Mouse (Mus musculus) heart, adult 2 months (tissue): ENCODE results near the gene Acot5. TPM values are rescaled to one million over a fixed set of nuclear protein-coding genes. Genes with fewer than 3 reads are reported as not detected.
"Not testable (repeated sequence)": the region's sequence is repeated elsewhere in the genome, so short reads cannot be mapped to it uniquely, and the experiment has no call there.

Experiments
- DNase-seq, 2 experiments: peaks; one replicate each; pipeline ENCODE4 v3.0.0; 2021
- H3K27ac ChIP-seq: fragments of 200-600 bp; 2 replicates; pipeline ENCODE4 v1.8.1; 2022
- H3K27me3 ChIP-seq: fragments of 200-500 bp; 2 replicates; pipeline ENCODE4 v1.6.1; 2012; ENCODE audit warnings: mild to moderate bottlenecking, low read length, inconsistent platforms, mixed read lengths; ENCODE audit not compliant: control insufficient read depth, insufficient read depth
- H3K36me3 ChIP-seq: fragments of 200-500 bp; 2 replicates; pipeline ENCODE4 v1.6.1; 2012; ENCODE audit warnings: low read length, inconsistent platforms; ENCODE audit not compliant: control insufficient read depth, insufficient read depth
- H3K4me1 ChIP-seq: fragments of 200-500 bp; 2 replicates; pipeline ENCODE4 v1.6.1; 2011; ENCODE audit warnings: low read length; ENCODE audit not compliant: control insufficient read depth, insufficient read depth
- H3K4me3 ChIP-seq: fragments of 200-600 bp; 2 replicates; pipeline ENCODE4 v1.8.1; 2022
- H3K79me2 ChIP-seq: fragments of 200-500 bp; replicated peaks from 2 replicates; pipeline ENCODE4 v1.6.1; 2012; ENCODE audit warnings: mild to moderate bottlenecking, inconsistent platforms, low read length, moderate library complexity, mixed read lengths; ENCODE audit not compliant: control insufficient read depth, insufficient read depth
- H3K9ac ChIP-seq: fragments of 200-500 bp; 2 replicates; pipeline ENCODE4 v1.6.1; 2012; ENCODE audit warnings: low read depth, mild to moderate bottlenecking, control low read depth, inconsistent platforms, low read length, mixed read lengths
- CTCF ChIP-seq: fragments of 200-600 bp; IDR thresholded peaks from 2 replicates; pipeline ENCODE4 v1.8.1; 2022; ENCODE audit warnings: antibody characterized with exemption, mild to moderate bottlenecking, moderate library complexity
- EP300 ChIP-seq: fragments of 200-500 bp; IDR thresholded peaks from 2 replicates; pipeline ENCODE4 v1.6.1; 2011; ENCODE audit warnings: low read depth, low read length, control low read depth; ENCODE audit not compliant: insufficient read depth
- POLR2A ChIP-seq: fragments of 200-500 bp; IDR thresholded peaks from 2 replicates; pipeline ENCODE4 v1.6.1; 2011; ENCODE audit warnings: mild to moderate bottlenecking, low read depth, low read length, control low read depth; ENCODE audit not compliant: insufficient read depth
- WGBS: fragments of 180-500 bp; shearing (Covaris S2); methylation state at CpG from one replicate; pipeline ENCODE4 v1.1.7; 2018; 5-methylcytosine and 5-hydroxymethylcytosine counted together
- intact Hi-C: fragments of 180-260 bp; cut with DNase I; formaldehyde crosslinking; loops from one replicate; pipeline ENCODE4 v1.15.1; 2025
- long read RNA-seq: library from polyadenylated mRNA; stranded (forward); transcript quantifications from one replicate; pipeline ENCODE4 v2.0.0, GENCODE M21; 2021
- polyA plus RNA-seq: library from polyadenylated mRNA; depleted of rRNA; stranded (reverse); fragments of >200 nt; gene quantifications from 2 replicates; pipeline ENCODE4 v1.2.3, GENCODE M21; 2012; rRNA removed
- total RNA-seq, 2 experiments: library from RNA; stranded (reverse); gene quantifications; 2 replicates each; pipeline ENCODE4 v1.2.3; 2021

Gene Acot5
- total RNA-seq = not detected
- polyA plus RNA-seq = not detected in 2 replicates
- long read RNA-seq = 0 reads

DNA sequence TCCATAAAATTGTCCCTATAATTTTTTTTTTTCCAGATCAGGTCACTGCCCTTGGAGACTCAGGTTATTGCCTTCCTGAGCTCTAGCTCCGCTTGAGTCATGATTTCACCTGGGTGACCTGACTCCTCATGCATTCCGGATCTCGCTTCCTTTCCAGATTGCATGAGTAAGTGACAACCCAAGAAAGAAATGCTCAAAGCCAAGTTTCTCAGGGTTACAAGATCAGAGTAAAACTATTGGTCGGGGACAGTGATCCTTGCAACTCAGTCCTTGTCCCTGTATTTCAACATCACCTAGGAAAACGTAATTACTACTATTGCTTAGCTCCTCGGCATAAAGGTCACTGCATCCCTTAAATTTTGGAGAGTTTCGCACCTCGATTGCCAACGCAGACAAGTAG is at the start of gene Acot5:
Gene Acot5 (plus strand): TSS at position 340 of the 400 bp plus-strand sequence.
- no peak within 1 kb of the TSS for H3K9ac ChIP-seq

DNA sequence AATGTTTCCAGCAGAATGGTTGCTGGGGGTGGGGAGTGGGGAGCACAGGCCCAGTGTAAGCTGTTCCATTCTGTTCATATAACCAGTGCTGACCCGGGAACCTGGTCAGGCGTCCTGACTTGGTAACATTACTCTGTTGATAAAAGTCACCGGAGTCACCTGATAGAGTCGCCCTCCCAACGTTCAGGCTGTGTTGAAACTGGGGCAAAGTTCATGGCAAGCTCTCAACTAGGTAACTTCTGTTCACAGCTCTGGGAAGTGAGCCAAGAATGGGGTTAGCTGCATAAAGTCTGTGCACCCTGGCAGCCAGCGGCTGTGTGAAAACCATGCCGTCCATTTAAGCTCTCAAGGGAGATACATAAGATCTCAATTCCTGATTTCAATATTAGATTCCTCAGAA is 48.6 kb upstream of the Acot5 start:
- H3K4me3 ChIP-seq, H3K27ac ChIP-seq, H3K79me2 ChIP-seq, H3K9ac ChIP-seq, H3K27me3 ChIP-seq, H3K36me3 ChIP-seq, intact Hi-C loops, H3K4me1 ChIP-seq: not testable (repeated sequence)
- TF ChIP-seq EP300 = peak; percentile 77; the same call in 1 of the 2 replicates
- DNase-seq = peak; percentile 53 to 82
- 5% methylated on average over 7 of the region's 7 CpGs for WGBS

More for the DNA sequence above, at the start of gene Acot5:
- no peak for TF ChIP-seq CTCF
- TF ChIP-seq POLR2A = no peak
- no peak for TF ChIP-seq EP300
- Histone ChIP-seq H3K27me3 (no peaks in the 10 kb centered on the region), H3K4me3 (no peak within 1 kb of the TSS), H3K36me3 (no peaks in the 10 kb centered on the region), H3K27ac (no peak within 1 kb of the TSS), H3K79me2 (no peaks in the 10 kb centered on the region), H3K4me1 (no peaks in the 10 kb centered on the region)
- WGBS = 53% methylated on average over 9 of the region's 9 CpGs
- intact Hi-C loops = loop anchor here (10.0 kb wide), 1 partner anchor 176 kb away; no protein-coding TSS in a partner anchor
- no peak for DNase-seq

DNA sequence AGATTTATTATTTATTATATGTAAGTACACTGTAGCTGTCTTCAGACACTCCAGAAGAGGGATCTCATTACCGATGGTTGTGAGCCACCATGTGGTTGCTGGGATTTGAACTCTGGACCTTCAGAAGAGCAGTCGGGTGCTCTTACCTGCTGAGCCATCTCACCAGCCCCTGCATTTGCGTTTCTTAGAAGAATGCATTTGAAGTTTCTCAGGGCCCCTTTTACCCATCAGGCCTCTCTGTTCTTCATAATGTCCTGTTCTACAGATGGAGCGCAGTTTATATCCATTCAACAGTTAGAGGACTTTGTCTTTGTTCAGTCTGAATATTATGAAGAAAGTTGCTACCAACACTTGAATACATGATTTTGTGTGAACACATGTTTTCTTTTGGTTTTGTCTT is 46.9 kb upstream of the Acot5 start:
- H3K27ac ChIP-seq, H3K4me3 ChIP-seq, H3K79me2 ChIP-seq, H3K36me3 ChIP-seq, H3K9ac ChIP-seq, H3K27me3 ChIP-seq, DNase-seq, intact Hi-C loops, H3K4me1 ChIP-seq: not testable (repeated sequence)
- 97% methylated on average over 4 of the region's 4 CpGs for WGBS

DNA sequence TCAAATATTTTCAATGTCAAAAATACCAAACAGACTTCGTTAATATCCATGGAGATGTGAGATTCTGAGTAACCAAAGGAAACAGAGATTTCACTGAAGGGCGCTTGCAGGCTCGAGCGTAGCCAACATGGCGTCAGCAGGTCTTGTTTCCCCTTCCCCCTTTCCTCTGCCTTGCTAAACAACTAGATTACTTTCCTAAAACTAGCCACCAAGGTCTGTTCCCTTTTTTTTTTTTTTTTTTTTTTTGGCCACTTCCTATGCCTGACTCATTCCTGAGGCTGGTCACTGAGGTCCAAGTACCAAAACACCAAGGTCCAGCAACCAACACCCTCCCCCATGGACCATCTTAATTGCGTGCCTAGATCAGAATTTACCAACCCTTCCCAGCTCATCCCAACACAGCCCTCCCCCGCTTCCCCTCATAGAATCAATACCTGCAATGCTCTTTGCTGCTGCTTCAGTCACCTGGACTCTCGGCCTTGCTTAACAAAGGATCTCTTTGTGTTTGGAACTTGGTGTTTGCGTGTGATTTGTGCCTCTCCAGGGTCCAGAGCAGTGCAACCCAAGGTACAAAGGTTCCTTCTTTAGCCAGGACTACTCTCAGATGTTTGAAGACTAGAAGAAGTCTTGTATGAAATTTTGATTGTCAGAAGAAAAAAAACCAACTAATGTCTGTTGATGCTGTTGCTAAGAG is 45.9 kb upstream of the Acot5 start:
- no peaks in the 10 kb centered on the region for H3K4me1 ChIP-seq
- DNase-seq = no peak
- no peak overlapping the region for H3K9ac ChIP-seq
- no peak overlapping the region for H3K27ac ChIP-seq
- no peak overlapping the region for H3K4me3 ChIP-seq
- no peaks in the 10 kb centered on the region for H3K79me2 ChIP-seq
- intact Hi-C loops = no loop called here
- 82% methylated on average over 9 of the region's 9 CpGs for WGBS
- TF ChIP-seq EP300 (no peak), POLR2A (no peak), CTCF (no peak)
- no peaks in the 10 kb centered on the region for H3K36me3 ChIP-seq
- H3K27me3 ChIP-seq = no peaks in the 10 kb centered on the region

DNA sequence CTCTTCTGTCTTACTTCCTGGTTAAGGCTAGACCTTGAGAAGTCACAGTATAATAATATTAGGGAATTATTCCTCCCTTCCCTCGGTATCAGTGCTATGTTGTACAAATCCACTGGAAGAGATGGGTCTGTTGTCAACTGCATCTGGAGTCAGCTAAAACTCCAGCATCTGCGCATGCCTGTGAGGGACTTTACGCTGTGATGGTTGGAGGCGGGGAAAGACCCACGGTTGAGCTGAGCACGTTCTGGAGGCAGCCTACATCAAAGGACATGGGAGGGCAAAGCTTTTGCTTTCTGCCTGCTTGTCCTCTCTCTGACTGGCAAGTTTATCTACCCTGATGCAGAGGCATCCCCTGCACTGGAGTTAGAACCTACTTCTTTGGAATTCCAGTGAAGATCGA is 43.2 kb upstream of the Acot5 start:
- Histone ChIP-seq H3K27me3 (no peaks in the 10 kb centered on the region), H3K9ac (no peak overlapping the region), H3K27ac (no peak overlapping the region), H3K36me3 (no peaks in the 10 kb centered on the region), H3K4me1 (no peaks in the 10 kb centered on the region), H3K4me3 (no peak overlapping the region), H3K79me2 (no peaks in the 10 kb centered on the region)
- intact Hi-C loops = no loop called here
- DNase-seq = no peak
- WGBS = 86% methylated on average over 7 of the region's 7 CpGs
- no peak for TF ChIP-seq CTCF
- no peak for TF ChIP-seq EP300
- no peak for TF ChIP-seq POLR2A

DNA sequence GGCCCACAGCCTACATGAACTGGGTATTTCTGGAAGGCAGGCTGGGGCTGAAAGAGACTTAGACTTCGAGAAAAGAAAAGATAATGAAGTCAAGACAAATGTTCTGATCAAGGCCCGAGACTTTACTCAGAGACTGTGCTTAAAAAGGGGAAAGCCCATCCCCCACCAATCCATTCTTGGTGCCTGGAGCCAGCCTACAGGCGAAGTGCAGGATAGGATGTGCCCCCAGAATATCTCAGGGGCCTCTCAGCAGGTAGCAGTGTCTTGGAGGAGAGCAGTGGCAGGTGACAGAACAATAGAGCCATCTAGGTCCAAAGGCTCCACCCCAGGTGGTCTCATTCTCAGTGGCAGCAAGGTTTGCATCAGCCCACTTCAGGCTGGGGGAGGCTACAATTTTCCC is 40.8 kb upstream of the Acot5 start:
- intact Hi-C loops, H3K27me3 ChIP-seq: not testable (repeated sequence)

DNA sequence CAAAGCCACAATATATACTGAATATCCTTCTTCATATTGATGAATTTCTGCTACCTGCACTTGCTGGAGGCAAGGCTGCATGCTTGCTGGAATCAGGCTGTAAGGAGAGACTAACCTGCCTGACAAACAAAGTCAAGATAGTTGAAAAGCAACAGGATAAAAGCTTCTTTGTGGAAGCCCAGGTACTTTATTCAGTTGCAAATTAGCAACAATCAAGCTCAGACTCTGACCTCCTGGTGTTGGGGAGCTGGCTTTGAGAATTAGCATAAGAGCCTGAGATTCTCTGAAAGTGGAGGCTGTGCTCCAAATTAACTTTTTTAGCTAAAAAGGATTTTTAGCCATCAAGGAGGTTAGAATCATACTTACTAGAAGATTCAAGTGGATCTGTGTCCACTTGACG is 40.1 kb upstream of the Acot5 start:
- intact Hi-C loops, H3K27ac ChIP-seq, H3K4me3 ChIP-seq, H3K9ac ChIP-seq, H3K4me1 ChIP-seq, DNase-seq, H3K27me3 ChIP-seq, H3K36me3 ChIP-seq, H3K79me2 ChIP-seq: not testable (repeated sequence)
- WGBS = 100% methylated on average over 1 of the region's 1 CpGs

More for the DNA sequence above, 40.8 kb upstream of the Acot5 start:
- H3K4me1 ChIP-seq, H3K36me3 ChIP-seq, H3K79me2 ChIP-seq, H3K9ac ChIP-seq, DNase-seq, H3K27ac ChIP-seq, H3K4me3 ChIP-seq: not testable (repeated sequence)
- 75% methylated on average over 3 of the region's 3 CpGs for WGBS
